Mouse (Mus musculus) ES-E14 (cell line): ENCODE measurements around the gene Bcl2l14.

Experiments
- HCFC1 ChIP-seq: IDR thresholded peaks from 2 replicates; pipeline ENCODE4 v1.6.1; 2012; ENCODE audit warnings: low read length, inconsistent platforms, borderline replicate concordance; ENCODE audit not compliant: insufficient read depth
- MAFK ChIP-seq: IDR thresholded peaks from 2 replicates; pipeline ENCODE4 v1.6.1; 2014; ENCODE audit warnings: mild to moderate bottlenecking, low read depth, low read length, inconsistent platforms; ENCODE audit not compliant: insufficient read depth
- ZC3H11A ChIP-seq: IDR thresholded peaks from 2 replicates; pipeline ENCODE4 v1.6.1; 2012; ENCODE audit warnings: low read depth, mild to moderate bottlenecking, inconsistent platforms, low read length, borderline replicate concordance

GRCm38 (mm10) chr6:134414532-134414883 lies 18.4 kb downstream of the Bcl2l14 start:
- TF ChIP-seq HCFC1: no peak
- TF ChIP-seq ZC3H11A: no peak
- TF ChIP-seq MAFK: no peak
